Mouse (Mus musculus) embryonic stem cell, embryonic (primary cell): Measurements from ENCODE around the gene Oit3.

Experiments used
- CTCF ChIA-PET, 4 experiments: fragments of 300-600 bp in 2 of 4; fragments of 350-600 bp in 2 of 4; sonication (Branson Sonifier 250); formaldehyde crosslinking; loops; one replicate each; lab custom pipeline; 2022; ENCODE audit warnings: inconsistent platforms in 2 of 4; lab: Charles Lee
- POLR2A ChIA-PET, 4 experiments: fragments of 300-600 bp in 2 of 4; fragments of 350-600 bp in 2 of 4; sonication (Branson Sonifier 250); formaldehyde crosslinking; loops; one replicate each; lab custom pipeline; 2022; ENCODE audit warnings: antibody characterized with exemption in 4 of 4, inconsistent platforms in 1 of 4; lab: Charles Lee

The Oit3 gene

GRCm38 (mm10) chr10:59391907-59392306 lies 49.7 kb downstream of the Oit3 start:
- POLR2A ChIA-PET = no interaction called here
- CTCF ChIA-PET = no interaction called here

- CTCF ChIA-PET = interaction anchor here (0.6 to 1.6 kb wide), 4 partner anchors 11 to 1889 kb away, joined by 3 to 6 read pairs (median 4); no protein-coding TSS in a partner anchor
- POLR2A ChIA-PET = interaction anchor here in 3 of 4 experiments (0.6 to 3.0 kb wide), 5 partner anchors 8 to 486 kb away, joined by 3 to 13 read pairs (median 3); partner anchors contain the start of gene P4ha1 (in 1 of the 3)
Measured at GRCm38 (mm10) chr10:59389652-59390051, 51.9 kb downstream of the Oit3 start.

- ChIA-PET CTCF (interaction anchor here in 2 of 4 experiments (1.3 to 2.1 kb wide), 2 partner anchors 8 kb away, joined by 9 read pairs; no protein-coding TSS in a partner anchor), POLR2A (interaction anchor here in 2 of 4 experiments (0.8 to 1.4 kb wide), 2 partner anchors 8 to 52 kb away, joined by 3 to 5 read pairs; no protein-coding TSS in a partner anchor)
Measured at GRCm38 (mm10) chr10:59386951-59387350, 54.6 kb downstream of the Oit3 start.

- ChIA-PET POLR2A (interaction anchor here in 2 of 4 experiments (0.6 to 1.5 kb wide), 5 partner anchors 7 to 260 kb away, joined by 3 read pairs; no protein-coding TSS in a partner anchor), CTCF (interaction anchor here in 1 of 4 experiments (1.3 kb wide), 1 partner anchor 483 kb away, joined by 4 read pairs; no protein-coding TSS in a partner anchor)
Measured at GRCm38 (mm10) chr10:59381563-59381962, 60.0 kb downstream of the Oit3 start.

GRCm38 (mm10) chr10:59380411-59380821 lies 61.2 kb downstream of the Oit3 start:
- ChIA-PET CTCF (interaction anchor here in 3 of 4 experiments (0.6 to 2.0 kb wide), 4 partner anchors 33 to 485 kb away, joined by 3 to 10 read pairs (median 4); no protein-coding TSS in a partner anchor), POLR2A (interaction anchor here in 2 of 4 experiments (1.0 to 1.6 kb wide), 4 partner anchors 8 to 10 kb away, joined by 3 to 13 read pairs (median 3); no protein-coding TSS in a partner anchor)

GRCm38 (mm10) chr10:59379927-59380326 lies 61.7 kb downstream of the Oit3 start:
- CTCF ChIA-PET = interaction anchor here in 3 of 4 experiments (0.6 to 2.5 kb wide), 4 partner anchors 8 to 485 kb away, joined by 3 to 10 read pairs (median 6); no protein-coding TSS in a partner anchor

GRCm38 (mm10) chr10:59378728-59379127 lies 62.9 kb downstream of the Oit3 start:
- POLR2A ChIA-PET = interaction anchor here in 2 of 4 experiments (0.7 to 1.6 kb wide), 4 partner anchors 9 to 55 kb away, joined by 3 to 13 read pairs (median 5); partner anchors contain the start of gene P4ha1 (in 1 of the 2)
- CTCF ChIA-PET = interaction anchor here (0.6 to 2.5 kb wide), 22 partner anchors 9 to 921 kb away, joined by 3 to 10 read pairs (median 4); partner anchors contain the start of genes P4ha1 (in 1 of the 4) and Pla2g12b (in 1 of the 4)

More at GRCm38 (mm10) chr10:59379927-59380326, 61.7 kb downstream of the Oit3 start:
- POLR2A ChIA-PET = interaction anchor here in 1 of 4 experiments (1.6 kb wide), 1 partner anchor 10 kb away, joined by 13 read pairs; no protein-coding TSS in a partner anchor

- ChIA-PET POLR2A (interaction anchor here in 2 of 4 experiments (0.7 to 1.6 kb wide), 2 partner anchors 20 to 55 kb away, joined by 3 to 5 read pairs; partner anchors contain the start of gene P4ha1 (in 1 of the 2)), CTCF (interaction anchor here in 3 of 4 experiments (0.6 to 2.5 kb wide), 7 partner anchors 10 to 616 kb away, joined by 3 to 9 read pairs (median 6); partner anchors contain the start of gene P4ha1 (in 1 of the 3))
Measured at GRCm38 (mm10) chr10:59377906-59378305, 63.7 kb downstream of the Oit3 start.
